Mouse (Mus musculus): ENCODE data around the gene Mylip.

DNA sequence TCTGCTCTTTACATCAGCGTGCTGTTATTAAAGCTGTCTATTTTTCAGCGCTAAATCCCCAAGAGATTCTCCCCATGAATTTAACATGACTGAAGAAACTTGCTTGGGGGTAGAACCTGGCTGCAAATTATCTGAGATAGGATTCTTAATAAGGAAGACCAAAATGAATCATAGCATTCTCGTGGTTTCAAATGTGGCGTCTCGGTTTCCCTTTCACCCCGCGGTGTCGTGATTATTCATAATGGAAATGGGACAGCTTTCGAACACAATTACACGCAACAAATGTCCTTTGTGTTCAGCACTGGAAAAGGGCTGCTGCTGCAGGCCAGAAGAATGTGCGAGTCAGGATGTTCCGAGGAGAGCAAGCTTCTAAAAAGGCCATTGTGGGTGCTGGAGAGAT, 29.4 kb downstream of the Mylip start:
- TF ChIP-seq CTCF (IDR thresholded peaks at IDR 0.05; ENCODE audit: low read depth) (no peak), EP300 (optimal IDR thresholded peaks at IDR 0.05) (no peak)

All from stomach, postnatal 0 days (tissue).